In the genomic region with DNA sequence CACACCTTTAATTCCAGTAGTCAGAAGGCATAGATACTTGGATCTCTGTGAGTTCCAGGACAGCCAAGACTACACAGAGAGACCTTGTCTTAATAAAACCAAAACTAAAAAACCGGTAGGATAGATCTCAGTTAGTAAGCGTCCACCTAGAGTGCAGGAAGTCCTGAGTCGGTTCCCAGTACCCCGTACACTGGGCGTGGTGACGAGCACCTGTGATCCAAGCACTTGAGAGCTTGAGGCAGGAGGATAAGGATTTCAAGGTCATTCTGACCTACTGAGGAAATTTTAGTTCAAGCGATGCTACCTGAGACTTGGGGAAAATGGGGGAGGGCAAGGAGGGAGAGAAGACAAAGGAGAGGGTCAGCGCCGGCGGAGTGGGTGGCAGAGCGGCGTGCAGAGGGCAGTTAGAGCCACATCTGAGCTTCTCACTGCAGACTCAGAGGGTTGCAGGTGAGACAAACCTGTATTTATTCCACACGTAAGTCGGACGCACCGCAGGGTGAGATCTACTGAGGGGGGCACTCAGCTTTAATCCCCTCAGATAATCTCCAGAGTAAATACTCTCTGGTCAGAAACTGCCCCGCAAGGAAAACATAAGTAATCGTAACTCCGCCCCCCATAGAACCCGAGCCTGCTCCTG, we compare ENCODE assay signal across 9 mouse cellular contexts. TPM values are rescaled to one million over a fixed set of nuclear protein-coding genes. Genes with fewer than 3 reads are reported as not detected.
DNase-seq lines count a peak whose midpoint lies in the region; ATAC-seq lines count a peak whose summit lies in the region.
"Had no signal": no experiment of that assay in that cellular context is flagged by ENCODE, and none has a peak within 500 bp of the region (broad histone marks: within the 10 kb centered on the region; RNA-seq: fewer than 3 reads in every experiment).

No protein-coding gene starts in this region.

- H3K4me2 ChIP-seq in lung, embryonic 16.5 days (ENCODE audit: low read depth, low read length), result peak overlapping the region; percentile 63
- H3K4me2 ChIP-seq in limb, embryonic 11.5 days (ENCODE audit: low read depth, severe bottlenecking), result peak overlapping the region; percentile 50

- peaks cover 2% of the 10 kb centered on the region; the same call in 1 of the 2 replicates for H3K9me3 ChIP-seq in lung, embryonic 16.5 days (ENCODE audit: control insufficient read depth, low read length)
- no peaks in the 10 kb centered on the region for H3K9me3 ChIP-seq in forebrain, embryonic 10.5 days
- H3K9me3 ChIP-seq in limb, embryonic 11.5 days (ENCODE audit: control insufficient read depth, low read length), result no peaks in the 10 kb centered on the region

- H3K27me3 ChIP-seq in lung, embryonic 16.5 days (ENCODE audit: control insufficient read depth, insufficient read depth, low read depth, low read length), result peaks cover 6% of the 10 kb centered on the region
- peaks cover 59% of the 10 kb centered on the region for H3K27me3 ChIP-seq in forebrain, embryonic 10.5 days (ENCODE audit: poor library complexity, severe bottlenecking)
- peaks cover 6% of the 10 kb centered on the region; the same call in 1 of the 2 replicates for H3K27me3 ChIP-seq in limb, embryonic 11.5 days (ENCODE audit: control insufficient read depth, insufficient read depth, low read length)

- no peak for DNase-seq in lung, postnatal 4 days
- DNase-seq in forebrain, embryonic 10.5 days (ENCODE audit: extremely low spot score, low spot score), result no peak
- no peak for DNase-seq in limb, embryonic 11.5 days (ENCODE audit: low spot score)
- DNase-seq in retina, postnatal 1 day, result peak; percentile 66
- no peak for DNase-seq in ovary, postnatal 14 days (ENCODE audit: low spot score)
- DNase-seq in spleen, adult 12 weeks (ENCODE audit: low spot score), result no peak
- DNase-seq: adrenal gland, postnatal 36 days had no signal

- H3K9ac ChIP-seq in lung, embryonic 16.5 days (ENCODE audit: low read length), result peak overlapping the region; percentile 52
- H3K9ac ChIP-seq in limb, embryonic 11.5 days (ENCODE audit: low read length), result no peak overlapping the region

- H3K4me1 ChIP-seq in lung, embryonic 16.5 days (replicated peaks; ENCODE audit: control insufficient read depth, insufficient read depth, low read length), result no peaks in the 10 kb centered on the region; the same call in 1 of the 2 replicates
- H3K4me1 ChIP-seq in forebrain, embryonic 10.5 days, result peaks cover 11% of the 10 kb centered on the region
- 0 out of 2 replicates have a peak, but pooled peaks cover 3% of the 10 kb centered on the region for H3K4me1 ChIP-seq in limb, embryonic 11.5 days (ENCODE audit: control insufficient read depth, insufficient read depth, low read length)

- no peaks in the 10 kb centered on the region for H3K36me3 ChIP-seq in lung, embryonic 16.5 days (ENCODE audit: control insufficient read depth, insufficient read depth, low read length)
- H3K36me3 ChIP-seq in forebrain, embryonic 10.5 days (replicated peaks), result no peaks in the 10 kb centered on the region
- H3K36me3 ChIP-seq in limb, embryonic 11.5 days (ENCODE audit: control insufficient read depth, insufficient read depth, low read length), result no peaks in the 10 kb centered on the region

- ATAC-seq in lung, embryonic 16.5 days (ENCODE audit: low read depth), result no peak
- ATAC-seq in limb, embryonic 11.5 days (ENCODE audit: insufficient number of reproducible peaks, low FRiP score, low TSS enrichment, low read depth), result no peak
- no peak for ATAC-seq in megakaryocyte progenitor cell, adult 5-6 weeks (replicated peaks; ENCODE audit: poor library complexity)

- 1% methylated on average over 20 of the region's 20 CpGs for WGBS in lung, embryonic 16.5 days
- 3% methylated on average over 20 of the region's 20 CpGs for WGBS in forebrain, embryonic 10.5 days
- WGBS in limb, embryonic 11.5 days, result 6% methylated on average over 20 of the region's 20 CpGs

- H3K27ac ChIP-seq in lung, embryonic 16.5 days (ENCODE audit: low read length), result no peak overlapping the region
- 0 out of 2 replicates have a peak overlapping the region, but pooled peaks have one; percentile 40 for H3K27ac ChIP-seq in forebrain, embryonic 10.5 days
- no peak overlapping the region for H3K27ac ChIP-seq in limb, embryonic 11.5 days (replicated peaks; ENCODE audit: low read depth, low read length)

- H3K4me3 ChIP-seq in lung, embryonic 16.5 days (ENCODE audit: low read length), result peak overlapping the region; percentile 50
- H3K4me3 ChIP-seq in forebrain, embryonic 10.5 days, result peak overlapping the region; percentile 45
- H3K4me3 ChIP-seq in limb, embryonic 11.5 days (ENCODE audit: low read depth, low read length), result peak overlapping the region; percentile 21

RNA-seq across cellular contexts. Expression of a gene that starts 8.8 kb away (rescaled TPM):
- polyA plus RNA-seq in lung, embryonic 16.5 days (2015; fragmentation: Nextera tagmentation; extraction: Ambion mirVana), result 19.0 and 19.3 TPM in 2 replicates
- polyA plus RNA-seq in forebrain, embryonic 10.5 days (2016; fragmentation: Nextera tagmentation; extraction: Ambion mirVana), result 16.6 and 19.2 TPM in 2 replicates
- 9.8 and 11.3 TPM in 2 replicates for polyA plus RNA-seq in limb, embryonic 11.5 days (2014; fragmentation: Nextera tagmentation; extraction: Ambion mirVana)
- total RNA-seq in megakaryocyte progenitor cell, adult 5-6 weeks (2015), result 8.9 and 9.5 TPM in 2 replicates
- 22.4 and 24.0 TPM in 2 replicates for total RNA-seq in megakaryocyte progenitor cell, adult 5-6 weeks (2017)
